Mouse (Mus musculus) adrenal gland, postnatal 25 days (tissue): ENCODE results near the gene Efr3b. TPM values are rescaled to one million over a fixed set of nuclear protein-coding genes. Genes with fewer than 3 reads are reported as not detected.
"Not testable (repeated sequence)": the region's sequence is repeated elsewhere in the genome, so short reads cannot be mapped to it uniquely, and the experiment has no call there.

Experiments used
- DNase-seq: peaks from one replicate; pipeline ENCODE4 v3.0.0; 2021; ENCODE audit warnings: mixed read lengths
- total RNA-seq: library from RNA; stranded (reverse); gene quantifications from 2 replicates; pipeline ENCODE4 v1.2.3, GENCODE M21; 2021

Gene Efr3b
- total RNA-seq, 1 experiment from 2014 or later: 2.7 TPM

GRCm38 (mm10) chr12:3980991-3981349 lies 57.7 kb downstream of the Efr3b start:
- DNase-seq: no peak

- not testable (repeated sequence) for DNase-seq
These were observed 65.5 kb downstream of the Efr3b start for GRCm38 (mm10) chr12:3973169-3973568.

- DNase-seq: no peak
These were observed 70.3 kb downstream of the Efr3b start for GRCm38 (mm10) chr12:3968380-3968779.

GRCm38 (mm10) chr12:3967196-3967595 lies 71.5 kb downstream of the Efr3b start:
- DNase-seq: no peak

GRCm38 (mm10) chr12:3960553-3960952 lies 78.2 kb downstream of the Efr3b start:
- DNase-seq: no peak

GRCm38 (mm10) chr12:3959791-3960543 lies 78.7 kb downstream of the Efr3b start:
- peak; percentile 85 for DNase-seq

GRCm38 (mm10) chr12:3956351-3956750 lies 82.4 kb downstream of the Efr3b start:
- DNase-seq: no peak

- DNase-seq: no peak
These were observed 83.3 kb downstream of the Efr3b start for GRCm38 (mm10) chr12:3955371-3955770.

- no peak for DNase-seq
These were observed 84.1 kb downstream of the Efr3b start, which contains the start of gene Pomc for GRCm38 (mm10) chr12:3954651-3955050. Gene Pomc (plus strand): TSS chr12:3954951.

- no peak for DNase-seq
These were observed 91.2 kb downstream of the Efr3b start for GRCm38 (mm10) chr12:3947503-3947902.

- no peak for DNase-seq
These were observed 94.2 kb downstream of the Efr3b start for GRCm38 (mm10) chr12:3944454-3945073.

- DNase-seq: no peak
These were observed 96.7 kb downstream of the Efr3b start for GRCm38 (mm10) chr12:3942026-3942425.

- not testable (repeated sequence) for DNase-seq
These were observed 108.4 kb downstream of the Efr3b start for GRCm38 (mm10) chr12:3930090-3930865.

- DNase-seq: peak; percentile 24
These were observed 109.9 kb downstream of the Efr3b start for GRCm38 (mm10) chr12:3928841-3929240.

GRCm38 (mm10) chr12:3926127-3926526 lies 112.6 kb downstream of the Efr3b start:
- DNase-seq: peak; percentile 78

- DNase-seq: no peak
These were observed 119.3 kb downstream of the Efr3b start for GRCm38 (mm10) chr12:3919423-3919822.

- no peak for DNase-seq
These were observed 120.1 kb downstream of the Efr3b start for GRCm38 (mm10) chr12:3918577-3918976.

- DNase-seq: no peak
These were observed 120.9 kb downstream of the Efr3b start for GRCm38 (mm10) chr12:3917668-3918341.

- no peak for DNase-seq
These were observed 122.9 kb downstream of the Efr3b start for GRCm38 (mm10) chr12:3915852-3916251.
